Mouse (Mus musculus): ENCODE measurements around the gene Kif22.

Gene Kif22

GRCm38 (mm10) chr7:126983113-126983512, 59.2 kb downstream of the Kif22 start:
- DNase-seq = no peak

DNA sequence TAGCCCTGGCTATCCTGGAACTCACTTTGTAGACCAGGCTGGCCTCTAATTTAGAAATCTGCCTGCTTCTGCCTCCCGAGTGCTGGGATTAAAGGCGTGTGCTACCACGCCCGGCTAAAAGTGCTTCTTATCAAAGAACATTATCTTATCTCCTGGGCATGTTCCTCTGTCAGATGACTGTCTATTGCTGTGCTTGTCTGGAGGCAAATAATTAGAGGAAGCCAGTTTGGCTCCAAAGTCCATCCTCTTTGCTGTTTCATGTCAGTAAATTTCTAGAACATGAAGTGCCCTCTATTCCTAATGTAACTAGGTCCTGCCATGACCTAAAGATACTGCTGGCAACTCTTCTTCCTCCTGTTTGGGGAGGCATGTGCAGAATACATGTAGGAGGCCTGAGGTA, 60.2 kb downstream of the Kif22 start:
- no peak for DNase-seq

GRCm38 (mm10) chr7:126981601-126982000, 60.7 kb downstream of the Kif22 start:
- DNase-seq = no peak

DNA sequence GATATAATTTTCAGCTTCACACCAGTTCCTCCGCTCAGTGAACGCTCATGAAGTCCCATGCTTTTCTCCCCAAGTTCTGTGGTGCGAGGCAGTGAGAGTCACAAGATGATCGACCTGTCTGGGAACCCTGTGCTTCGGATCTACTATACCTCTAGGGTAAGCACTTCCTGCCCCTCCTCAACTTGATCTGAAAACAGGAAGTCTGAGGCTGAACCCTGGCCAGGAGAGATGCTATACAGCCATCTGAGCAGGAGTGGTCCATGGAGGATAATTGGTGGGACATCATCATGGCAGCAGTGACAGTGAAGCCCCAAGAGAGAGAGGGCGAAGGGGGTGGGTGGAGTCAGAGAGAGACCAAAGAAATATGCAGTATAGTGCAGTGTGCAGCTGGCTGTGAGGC, 63.4 kb downstream of the Kif22 start:
- no peak for DNase-seq
